Mouse (Mus musculus) stomach, postnatal 0 days (tissue): ENCODE measurements around the gene Prickle1. TPM values are rescaled to one million over a fixed set of nuclear protein-coding genes. Genes with fewer than 3 reads are reported as not detected.

Source experiments
- ATAC-seq: fragments of 200-750 bp; cut with Nextera tagmentation; 2 replicates; pipeline ENCODE4 v1.8.0; 2017; ENCODE audit not compliant: low FRiP score, low TSS enrichment
- DNase-seq: peaks from one replicate; pipeline ENCODE4 v3.0.0-alpha.2; 2016; ENCODE audit warnings: low spot score
- H3K27ac ChIP-seq: fragments of 300-500 bp; sonication (generic); replicated peaks from 2 replicates; pipeline ENCODE4 v1.5.1; 2014; ENCODE audit warnings: mild to moderate bottlenecking, control low read depth
- H3K27me3 ChIP-seq: fragments of 300-500 bp; sonication (generic); 2 replicates; pipeline ENCODE4 v1.6.1; 2014; ENCODE audit warnings: low read length; ENCODE audit not compliant: control insufficient read depth, insufficient read depth
- H3K36me3 ChIP-seq: fragments of 300-500 bp; sonication (generic); 2 replicates; pipeline ENCODE4 v1.6.1; 2014; ENCODE audit warnings: low read length, mixed read lengths; ENCODE audit not compliant: control insufficient read depth, insufficient read depth
- H3K4me1 ChIP-seq: fragments of 300-500 bp; sonication (generic); replicated peaks from 2 replicates; pipeline ENCODE4 v1.6.1; 2014; ENCODE audit warnings: antibody characterized with exemption; ENCODE audit not compliant: control insufficient read depth, insufficient read depth
- H3K4me2 ChIP-seq: fragments of 300-500 bp; sonication (generic); replicated peaks from 2 replicates; pipeline ENCODE4 v1.6.1; 2014; ENCODE audit warnings: low read depth, mild to moderate bottlenecking, control low read depth, moderate library complexity
- H3K4me3 ChIP-seq: fragments of 300-500 bp; sonication (generic); 2 replicates; pipeline ENCODE4 v1.5.1; 2014; ENCODE audit warnings: low read depth, low read length, control low read depth
- H3K9ac ChIP-seq: fragments of 300-500 bp; sonication (generic); 2 replicates; pipeline ENCODE4 v1.6.1; 2014; ENCODE audit warnings: mild to moderate bottlenecking, low read length, control low read depth, mixed read lengths
- H3K9me3 ChIP-seq: fragments of 300-500 bp; sonication (generic); 2 replicates; pipeline ENCODE4 v1.6.1; 2016; ENCODE audit warnings: low read length; ENCODE audit not compliant: control insufficient read depth
- CTCF ChIP-seq: IDR thresholded peaks from 2 replicates; pipeline ENCODE4 v1.5.1; 2016; ENCODE audit warnings: antibody characterized with exemption, low read depth, mild to moderate bottlenecking, moderate library complexity
- EP300 ChIP-seq: optimal IDR thresholded peaks from 2 replicates; pipeline ENCODE3; 2016; ENCODE audit warnings: antibody characterized with exemption
- WGBS: fragments of 180-500 bp; shearing (Covaris S2); extraction: QIAGEN DNeasy Blood & Tissue Kit; methylation state at CpG from one replicate; pipeline ENCODE4 v1.1.7; 2014; 5-methylcytosine and 5-hydroxymethylcytosine counted together
- polyA plus RNA-seq: library from polyadenylated mRNA; unstranded; fragments of >200 nt; fragmentation: Nextera tagmentation; extraction: Ambion mirVana; gene quantifications from 2 replicates; pipeline ENCODE4 v1.2.1, GENCODE M21; 2015

Prickle1 gene
- polyA plus RNA-seq, 1 experiment from 2014 or later: 6.5 TPM

DNA sequence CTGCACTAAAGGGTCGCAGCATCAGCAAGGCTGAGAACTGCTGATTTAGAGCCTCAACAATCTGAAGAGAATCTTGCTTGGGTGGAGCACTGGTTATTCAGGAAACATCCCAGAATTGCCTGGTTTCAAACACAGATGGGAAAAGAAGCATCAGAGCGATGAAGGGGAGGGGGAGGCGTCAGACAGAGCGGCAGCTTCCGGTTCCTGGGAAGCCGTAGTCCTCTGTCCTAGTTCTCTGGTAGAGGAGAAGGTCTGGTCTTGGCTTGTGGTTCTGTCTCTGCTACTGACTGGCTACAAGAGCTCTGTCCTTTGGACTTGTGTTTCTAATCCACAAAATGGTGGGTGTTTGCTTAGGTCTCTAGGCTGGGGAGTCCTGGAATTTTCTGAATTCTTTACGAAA lies 57.9 kb downstream of the Prickle1 start:
- Histone ChIP-seq H3K27ac (no peak overlapping the region), H3K9ac (no peak overlapping the region), H3K27me3 (no peaks in the 10 kb centered on the region), H3K4me1 (no peaks in the 10 kb centered on the region), H3K9me3 (no peaks in the 10 kb centered on the region), H3K36me3 (no peaks in the 10 kb centered on the region), H3K4me2 (no peak overlapping the region), H3K4me3 (no peak overlapping the region)
- ATAC-seq (no peak), DNase-seq (no peak)
- 83% methylated on average over 7 of the region's 7 CpGs for WGBS
- no peak for TF ChIP-seq EP300
- TF ChIP-seq CTCF: no peak

DNA sequence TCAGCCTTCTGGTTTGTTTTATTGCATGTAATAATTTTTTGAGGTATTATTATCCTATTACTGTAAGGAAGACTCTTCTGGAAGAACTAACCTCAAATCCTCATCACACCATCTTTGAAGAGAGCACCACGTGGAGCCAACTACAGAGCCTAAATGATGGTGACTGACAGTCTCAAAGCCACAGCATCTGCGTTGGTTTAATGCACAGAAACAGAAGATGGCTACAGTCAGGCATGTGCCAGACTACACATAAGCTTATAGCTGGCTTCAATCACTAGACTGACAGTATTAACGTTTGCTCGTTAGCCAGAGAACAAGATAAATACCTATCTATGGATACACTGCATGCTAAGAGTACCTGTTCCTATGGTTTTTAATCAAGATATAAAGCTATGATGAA lies 59.5 kb downstream of the Prickle1 start:
- H3K27me3 ChIP-seq: no peaks in the 10 kb centered on the region

DNA sequence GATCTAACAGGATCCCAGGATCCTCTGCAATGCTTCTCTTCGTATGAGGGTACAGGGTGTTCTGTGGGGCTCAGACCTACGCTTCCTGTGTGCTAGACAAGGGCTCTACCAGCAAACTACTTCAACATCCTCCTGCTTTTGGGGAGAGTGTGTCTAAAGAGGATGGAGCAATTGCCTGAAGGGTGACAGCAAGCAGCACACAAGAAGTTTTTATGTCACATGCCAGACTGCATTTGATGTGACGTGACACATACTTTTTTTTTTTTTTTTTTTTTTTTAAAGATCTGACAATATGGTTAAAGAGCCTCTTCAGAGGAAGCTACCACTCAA lies 65.0 kb downstream of the Prickle1 start:
- WGBS: 57% methylated on average over 3 of the region's 3 CpGs
- no peaks in the 10 kb centered on the region for H3K9me3 ChIP-seq
- TF ChIP-seq EP300 (no peak), CTCF (no peak)
- H3K36me3 ChIP-seq: no peaks in the 10 kb centered on the region
- H3K9ac ChIP-seq: no peak overlapping the region
- no peaks in the 10 kb centered on the region; the same call in 1 of the 2 replicates for H3K4me1 ChIP-seq
- peak overlapping the region; percentile 71 for H3K27ac ChIP-seq
- no peak overlapping the region for H3K4me2 ChIP-seq
- ATAC-seq: no peak
- no peak overlapping the region for H3K4me3 ChIP-seq
- no peak for DNase-seq
- no peaks in the 10 kb centered on the region for H3K27me3 ChIP-seq

More for the DNA sequence above, 59.5 kb downstream of the Prickle1 start:
- H3K9me3 ChIP-seq: no peaks in the 10 kb centered on the region
- H3K4me2 ChIP-seq: no peak overlapping the region
- WGBS: 80% methylated on average over 4 of the region's 4 CpGs
- H3K27ac ChIP-seq: no peak overlapping the region
- H3K4me3 ChIP-seq: no peak overlapping the region
- no peaks in the 10 kb centered on the region; the same call in 1 of the 2 replicates for H3K4me1 ChIP-seq
- TF ChIP-seq CTCF: no peak
- no peak for TF ChIP-seq EP300
- DNase-seq: no peak
- no peak overlapping the region for H3K9ac ChIP-seq
- ATAC-seq: no peak
- no peaks in the 10 kb centered on the region for H3K36me3 ChIP-seq

DNA sequence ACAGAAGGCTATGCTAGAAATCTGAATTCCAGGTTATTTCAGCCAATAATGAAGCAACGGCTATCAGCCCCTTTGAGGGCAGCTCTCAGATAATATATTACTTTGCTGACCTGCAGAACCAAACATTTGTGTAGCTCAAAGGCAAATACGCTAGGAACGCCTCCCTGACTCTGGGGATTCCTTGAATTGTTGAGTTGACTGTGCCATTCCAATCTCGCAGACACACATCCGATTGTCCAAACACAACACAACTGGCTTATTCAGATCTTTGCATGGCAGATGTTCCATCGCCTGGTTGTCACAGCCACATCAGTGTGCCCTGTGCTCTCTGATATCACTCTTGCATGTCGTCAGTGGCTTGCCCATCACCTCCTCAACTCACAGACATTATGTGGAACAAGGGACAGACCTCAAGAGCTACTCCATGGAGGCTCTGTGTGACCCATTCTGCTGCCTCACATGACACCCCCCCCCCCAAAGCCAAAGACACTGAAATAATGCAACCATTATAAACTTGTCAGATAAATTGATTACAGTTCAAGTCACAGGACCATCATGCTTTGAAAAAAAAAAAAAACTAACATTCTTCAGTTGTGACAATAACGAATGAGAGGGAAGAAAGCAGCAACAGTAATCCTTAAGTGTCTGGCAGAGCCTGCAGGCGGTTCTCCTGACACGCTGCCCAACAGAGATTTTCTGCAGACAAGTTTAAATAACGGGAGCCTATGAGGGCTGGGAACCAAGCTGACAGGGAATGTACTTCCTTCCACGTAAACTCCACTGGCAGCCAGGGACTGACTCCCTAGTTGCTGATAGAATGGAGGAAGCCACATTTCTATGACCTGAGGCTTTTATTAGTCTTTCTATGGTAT lies 65.6 kb downstream of the Prickle1 start:
- TF ChIP-seq EP300 (no peak), CTCF (no peak)
- Histone ChIP-seq H3K36me3 (no peaks in the 10 kb centered on the region), H3K9ac (no peak overlapping the region), H3K4me2 (peak overlapping the region; percentile 18; the same call in 1 of the 2 replicates), H3K4me1 (no peaks in the 10 kb centered on the region; the same call in 1 of the 2 replicates), H3K4me3 (no peak overlapping the region), H3K27ac (peak overlapping the region; percentile 71), H3K9me3 (no peaks in the 10 kb centered on the region), H3K27me3 (no peaks in the 10 kb centered on the region)
- WGBS: 16% methylated on average over 12 of the region's 12 CpGs
- DNase-seq (no peak), ATAC-seq (no peak)

DNA sequence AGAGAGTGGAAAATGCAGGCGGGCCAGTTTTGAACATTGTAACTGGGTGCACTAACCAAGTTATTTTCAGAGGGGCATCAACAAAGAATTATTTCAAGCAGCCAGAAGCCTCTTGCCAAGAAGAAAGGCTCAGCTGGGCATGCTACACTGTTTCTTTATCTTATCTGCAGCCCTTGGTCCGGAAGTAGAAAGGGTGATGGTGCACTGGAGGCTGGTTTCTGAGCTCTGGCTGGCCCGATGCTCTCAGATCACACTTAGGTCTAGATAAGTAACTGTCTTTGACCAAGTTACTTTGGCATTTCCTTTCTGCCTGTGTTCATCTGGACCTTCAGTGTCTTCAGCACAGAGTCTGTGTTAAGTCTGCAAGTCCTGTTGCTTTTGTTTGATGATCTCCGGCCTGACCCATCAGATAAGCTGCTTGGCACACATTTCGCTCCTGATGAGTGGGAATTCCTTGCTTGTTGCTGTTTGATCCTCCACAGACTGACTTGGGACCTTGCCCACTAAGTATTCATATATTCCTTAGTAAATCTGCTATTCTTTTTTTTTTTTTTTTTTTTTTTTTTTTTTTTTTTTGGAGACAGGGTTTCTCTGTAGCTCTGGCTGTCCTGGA lies 70.3 kb downstream of the Prickle1 start:
- Histone ChIP-seq H3K36me3 (no peaks in the 10 kb centered on the region), H3K9ac (no peak overlapping the region), H3K9me3 (no peaks in the 10 kb centered on the region), H3K4me1 (peaks cover 3% of the 10 kb centered on the region; the same call in 1 of the 2 replicates), H3K4me3 (no peak overlapping the region), H3K27ac (no peak overlapping the region), H3K27me3 (no peaks in the 10 kb centered on the region), H3K4me2 (no peak overlapping the region)
- 50% methylated on average over 5 of the region's 5 CpGs for WGBS
- ATAC-seq (no peak), DNase-seq (no peak)
- TF ChIP-seq CTCF: no peak
- TF ChIP-seq EP300: no peak

DNA sequence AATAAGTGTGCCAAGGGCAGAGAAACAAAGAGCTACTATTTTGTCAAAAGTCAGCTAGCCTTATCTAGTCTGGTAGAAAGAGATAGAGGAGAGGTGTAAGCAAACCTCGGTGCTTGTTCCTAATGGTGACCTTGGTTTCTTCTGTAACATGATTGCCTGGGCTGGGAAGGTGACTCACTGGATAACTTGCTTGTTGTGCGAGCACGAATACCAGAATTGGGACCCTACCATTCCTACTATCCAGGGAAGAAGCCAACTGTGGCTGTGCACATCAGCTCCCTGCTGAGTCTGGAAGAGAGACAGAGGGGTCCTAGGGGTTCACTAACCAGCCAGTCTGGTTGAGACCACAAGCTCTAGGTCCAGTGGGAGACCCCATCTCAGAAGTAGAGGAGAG lies 73.9 kb downstream of the Prickle1 start:
- TF ChIP-seq CTCF (no peak), EP300 (no peak)
- ATAC-seq: no peak
- H3K4me2 ChIP-seq: no peak overlapping the region
- H3K9me3 ChIP-seq: no peaks in the 10 kb centered on the region
- peaks cover 3% of the 10 kb centered on the region; the same call in 1 of the 2 replicates for H3K4me1 ChIP-seq
- H3K4me3 ChIP-seq: no peak overlapping the region
- WGBS: 35% methylated on average over 3 of the region's 3 CpGs
- H3K9ac ChIP-seq: no peak overlapping the region
- no peaks in the 10 kb centered on the region for H3K27me3 ChIP-seq
- DNase-seq: no peak
- no peaks in the 10 kb centered on the region for H3K36me3 ChIP-seq
- no peak overlapping the region for H3K27ac ChIP-seq
